Mouse (Mus musculus): ENCODE data around the gene Tmem232. TPM values are rescaled to one million over a fixed set of nuclear protein-coding genes. Genes with fewer than 3 reads are reported as not detected.

Tmem232 gene
- not detected in 2 replicates for polyA plus RNA-seq (2012; ENCODE audit: insufficient read depth, insufficient read length, missing spikeins)

GRCm38 (mm10) chr17:65540441-65541272, at the start of gene Tmem232:
Gene Tmem232 (minus strand): TSS chr17:65540782.
- H3K4me1 ChIP-seq (ENCODE audit: control insufficient read depth, insufficient read depth, low read length): peaks cover 4% of the 10 kb centered on the region; the same call in 1 of the 2 replicates
- peak within 1 kb of the TSS; percentile 40 for H3K4me3 ChIP-seq (ENCODE audit: insufficient read depth, low read length)
- no peak for TF ChIP-seq POLR2A (IDR thresholded peaks at IDR 0.05; ENCODE audit: borderline replicate concordance, low read depth, low read length)
- no peak within 1 kb of the TSS for H3K27ac ChIP-seq (ENCODE audit: insufficient read depth, low read depth, low read length)

GRCm38 (mm10) chr17:65586892-65587291, 46.3 kb upstream of the Tmem232 start:
- Histone ChIP-seq H3K4me3 (ENCODE audit: insufficient read depth, low read length) (no peak overlapping the region), H3K4me1 (ENCODE audit: control insufficient read depth, insufficient read depth, low read length) (no peaks in the 10 kb centered on the region), H3K27ac (ENCODE audit: insufficient read depth, low read depth, low read length) (no peak overlapping the region)
- TF ChIP-seq CTCF (IDR thresholded peaks at IDR 0.05; ENCODE audit: low read depth, low read length) (no peak), POLR2A (IDR thresholded peaks at IDR 0.05; ENCODE audit: borderline replicate concordance, low read depth, low read length) (no peak)

GRCm38 (mm10) chr17:65581440-65581839, 40.9 kb upstream of the Tmem232 start:
- no peak overlapping the region for H3K27ac ChIP-seq (ENCODE audit: insufficient read depth, low read depth, low read length)
- TF ChIP-seq CTCF (IDR thresholded peaks at IDR 0.05; ENCODE audit: low read depth, low read length): no peak
- TF ChIP-seq POLR2A (IDR thresholded peaks at IDR 0.05; ENCODE audit: borderline replicate concordance, low read depth, low read length): no peak
- peaks cover 3% of the 10 kb centered on the region; the same call in 1 of the 2 replicates for H3K4me1 ChIP-seq (ENCODE audit: control insufficient read depth, insufficient read depth, low read length)
- no peak overlapping the region for H3K4me3 ChIP-seq (ENCODE audit: insufficient read depth, low read length)

- H3K4me3 ChIP-seq (ENCODE audit: insufficient read depth, low read length): no peak overlapping the region
- peaks cover 3% of the 10 kb centered on the region; the same call in 1 of the 2 replicates for H3K4me1 ChIP-seq (ENCODE audit: control insufficient read depth, insufficient read depth, low read length)
- H3K27ac ChIP-seq (ENCODE audit: insufficient read depth, low read depth, low read length): no peak overlapping the region
- no peak for TF ChIP-seq POLR2A (IDR thresholded peaks at IDR 0.05; ENCODE audit: borderline replicate concordance, low read depth, low read length)
- TF ChIP-seq CTCF (IDR thresholded peaks at IDR 0.05; ENCODE audit: low read depth, low read length): no peak
Measured at GRCm38 (mm10) chr17:65579766-65580165, 39.2 kb upstream of the Tmem232 start.

GRCm38 (mm10) chr17:65575339-65575738, 34.8 kb upstream of the Tmem232 start:
- TF ChIP-seq CTCF (IDR thresholded peaks at IDR 0.05; ENCODE audit: low read depth, low read length) (no peak), POLR2A (IDR thresholded peaks at IDR 0.05; ENCODE audit: borderline replicate concordance, low read depth, low read length) (no peak)
- no peak overlapping the region for H3K4me3 ChIP-seq (ENCODE audit: insufficient read depth, low read length)
- H3K27ac ChIP-seq (ENCODE audit: insufficient read depth, low read depth, low read length): no peak overlapping the region
- peaks cover 3% of the 10 kb centered on the region; the same call in 1 of the 2 replicates for H3K4me1 ChIP-seq (ENCODE audit: control insufficient read depth, insufficient read depth, low read length)

GRCm38 (mm10) chr17:65574850-65575249, 34.3 kb upstream of the Tmem232 start:
- Histone ChIP-seq H3K27ac (ENCODE audit: insufficient read depth, low read depth, low read length) (no peak overlapping the region), H3K4me3 (ENCODE audit: insufficient read depth, low read length) (no peak overlapping the region), H3K4me1 (ENCODE audit: control insufficient read depth, insufficient read depth, low read length) (peaks cover 3% of the 10 kb centered on the region; the same call in 1 of the 2 replicates)
- TF ChIP-seq CTCF (IDR thresholded peaks at IDR 0.05; ENCODE audit: low read depth, low read length) (no peak), POLR2A (IDR thresholded peaks at IDR 0.05; ENCODE audit: borderline replicate concordance, low read depth, low read length) (no peak)

GRCm38 (mm10) chr17:65571866-65572265, 31.3 kb upstream of the Tmem232 start:
- Histone ChIP-seq H3K27ac (ENCODE audit: insufficient read depth, low read depth, low read length) (no peak overlapping the region), H3K4me1 (ENCODE audit: control insufficient read depth, insufficient read depth, low read length) (no peaks in the 10 kb centered on the region), H3K4me3 (ENCODE audit: insufficient read depth, low read length) (no peak overlapping the region)
- TF ChIP-seq CTCF (IDR thresholded peaks at IDR 0.05; ENCODE audit: low read depth, low read length) (no peak), POLR2A (IDR thresholded peaks at IDR 0.05; ENCODE audit: borderline replicate concordance, low read depth, low read length) (no peak)

- H3K4me3 ChIP-seq (ENCODE audit: insufficient read depth, low read length): no peak overlapping the region
- no peaks in the 10 kb centered on the region for H3K4me1 ChIP-seq (ENCODE audit: control insufficient read depth, insufficient read depth, low read length)
- H3K27ac ChIP-seq (ENCODE audit: insufficient read depth, low read depth, low read length): no peak overlapping the region
- TF ChIP-seq POLR2A (IDR thresholded peaks at IDR 0.05; ENCODE audit: borderline replicate concordance, low read depth, low read length): no peak
- TF ChIP-seq CTCF (IDR thresholded peaks at IDR 0.05; ENCODE audit: low read depth, low read length): no peak
Measured at GRCm38 (mm10) chr17:65571466-65571865, 30.9 kb upstream of the Tmem232 start.

GRCm38 (mm10) chr17:65564189-65564588, 23.6 kb upstream of the Tmem232 start:
- no peak for TF ChIP-seq POLR2A (IDR thresholded peaks at IDR 0.05; ENCODE audit: borderline replicate concordance, low read depth, low read length)
- Histone ChIP-seq H3K27ac (ENCODE audit: insufficient read depth, low read depth, low read length) (no peak overlapping the region), H3K4me1 (ENCODE audit: control insufficient read depth, insufficient read depth, low read length) (no peaks in the 10 kb centered on the region), H3K4me3 (ENCODE audit: insufficient read depth, low read length) (no peak overlapping the region)

GRCm38 (mm10) chr17:65563345-65563744, 22.8 kb upstream of the Tmem232 start:
- H3K4me1 ChIP-seq (ENCODE audit: control insufficient read depth, insufficient read depth, low read length): no peaks in the 10 kb centered on the region
- no peak overlapping the region for H3K4me3 ChIP-seq (ENCODE audit: insufficient read depth, low read length)
- TF ChIP-seq CTCF (IDR thresholded peaks at IDR 0.05; ENCODE audit: low read depth, low read length) (no peak), POLR2A (IDR thresholded peaks at IDR 0.05; ENCODE audit: borderline replicate concordance, low read depth, low read length) (no peak)

More at GRCm38 (mm10) chr17:65563345-65563744, 22.8 kb upstream of the Tmem232 start:
- H3K27ac ChIP-seq (ENCODE audit: insufficient read depth, low read depth, low read length): no peak overlapping the region

All from bone marrow macrophage, adult 2 months (primary cell).